Mouse (Mus musculus) CD4-positive, CD25-positive, alpha-beta regulatory T cell, adult 2 months (primary cell): ENCODE data around the gene Fem1a.

ENCODE experiments used
- DNase-seq: peaks from one replicate; pipeline ENCODE4 v3.0.0-alpha.2; 2012; ENCODE audit warnings: low read depth, low spot score

Fem1a gene

GRCm38 (mm10) chr17:56256239-56256881, at the start of gene Fem1a:
Fem1a (plus strand) TSS chr17:56256810.
- DNase-seq: peak; percentile 97

GRCm38 (mm10) chr17:56206986-56207674, 49.5 kb upstream of the Fem1a start:
- no peak for DNase-seq

- no peak for DNase-seq
Observed at GRCm38 (mm10) chr17:56207963-56208530, 48.6 kb upstream of the Fem1a start.

GRCm38 (mm10) chr17:56208821-56209220, 47.8 kb upstream of the Fem1a start:
- no peak for DNase-seq

- DNase-seq: no peak
Observed at GRCm38 (mm10) chr17:56211090-56211489, 45.5 kb upstream of the Fem1a start.

- DNase-seq: no peak
Observed at GRCm38 (mm10) chr17:56212676-56213075, 43.9 kb upstream of the Fem1a start.

- DNase-seq: no peak
Observed at GRCm38 (mm10) chr17:56214229-56214628, 42.4 kb upstream of the Fem1a start.

- no peak for DNase-seq
Observed at GRCm38 (mm10) chr17:56217670-56218069, 38.9 kb upstream of the Fem1a start.

- peak; percentile 91 for DNase-seq
Observed at GRCm38 (mm10) chr17:56218377-56219191, 38.0 kb upstream of the Fem1a start, which contains the start of gene Dpp9. Dpp9 (minus strand) TSS chr17:56218905.

- DNase-seq: no peak
Observed at GRCm38 (mm10) chr17:56219251-56219650, 37.4 kb upstream of the Fem1a start.

- no peak for DNase-seq
Observed at GRCm38 (mm10) chr17:56219805-56220204, 36.8 kb upstream of the Fem1a start.

GRCm38 (mm10) chr17:56224916-56225315, 31.7 kb upstream of the Fem1a start:
- DNase-seq: no peak

- no peak for DNase-seq
Observed at GRCm38 (mm10) chr17:56226566-56226965, 30.0 kb upstream of the Fem1a start.

- DNase-seq: no peak
Observed at GRCm38 (mm10) chr17:56229943-56230342, 26.7 kb upstream of the Fem1a start.

GRCm38 (mm10) chr17:56233389-56233788, 23.2 kb upstream of the Fem1a start:
- DNase-seq: no peak

- DNase-seq: no peak
Observed at GRCm38 (mm10) chr17:56233818-56234469, 22.7 kb upstream of the Fem1a start.

- peak; percentile 88 for DNase-seq
Observed at GRCm38 (mm10) chr17:56241541-56242401, 14.8 kb upstream of the Fem1a start.

- no peak for DNase-seq
Observed at GRCm38 (mm10) chr17:56245608-56246007, 11.0 kb upstream of the Fem1a start.

- peak; percentile 87 for DNase-seq
Observed at GRCm38 (mm10) chr17:56251136-56251829, 5.3 kb upstream of the Fem1a start.

GRCm38 (mm10) chr17:56254695-56255094, 1.9 kb upstream of the Fem1a start:
- DNase-seq: no peak
